Mouse (Mus musculus) mesoderm, embryonic 11.5 days (tissue): ENCODE results near the gene Tnfaip6.
"Not testable (repeated sequence)": the region's sequence is repeated elsewhere in the genome, so short reads cannot be mapped to it uniquely, and the experiment has no call there.

Source experiments
- DNase-seq: peaks from one replicate; pipeline ENCODE4 v3.0.0-alpha.2; 2012; ENCODE audit warnings: low read depth, low spot score

Tnfaip6 gene

GRCm38 (mm10) chr2:52037882-52038281 lies at the start of gene Tnfaip6:
Gene Tnfaip6, plus strand, starts transcription at chr2:52038009.
- peak; percentile 86 for DNase-seq

- DNase-seq: no peak
These were observed 48.2 kb upstream of the Tnfaip6 start for GRCm38 (mm10) chr2:51989559-51989958.

- no peak for DNase-seq
These were observed 46.4 kb upstream of the Tnfaip6 start for GRCm38 (mm10) chr2:51991447-51991846.

- DNase-seq: no peak
These were observed 37.8 kb upstream of the Tnfaip6 start for GRCm38 (mm10) chr2:51999996-52000395.

GRCm38 (mm10) chr2:52001521-52001920 lies 36.3 kb upstream of the Tnfaip6 start:
- no peak for DNase-seq

GRCm38 (mm10) chr2:52002299-52002698 lies 35.5 kb upstream of the Tnfaip6 start:
- not testable (repeated sequence) for DNase-seq

- DNase-seq: no peak
These were observed 31.4 kb upstream of the Tnfaip6 start for GRCm38 (mm10) chr2:52006380-52006779.

- not testable (repeated sequence) for DNase-seq
These were observed 26.0 kb upstream of the Tnfaip6 start for GRCm38 (mm10) chr2:52011820-52012219.

GRCm38 (mm10) chr2:52013306-52013820 lies 24.4 kb upstream of the Tnfaip6 start:
- no peak for DNase-seq

- no peak for DNase-seq
These were observed 21.4 kb upstream of the Tnfaip6 start for GRCm38 (mm10) chr2:52016361-52016760.

- DNase-seq: no peak
These were observed 10.7 kb upstream of the Tnfaip6 start for GRCm38 (mm10) chr2:52027061-52027460.

- DNase-seq: no peak
These were observed 8.4 kb upstream of the Tnfaip6 start for GRCm38 (mm10) chr2:52029426-52029825.

GRCm38 (mm10) chr2:52031491-52031890 lies 6.3 kb upstream of the Tnfaip6 start:
- DNase-seq: no peak

GRCm38 (mm10) chr2:52034601-52035000 lies 3.2 kb upstream of the Tnfaip6 start:
- no peak for DNase-seq

- no peak for DNase-seq
These were observed 2.7 kb upstream of the Tnfaip6 start for GRCm38 (mm10) chr2:52035144-52035543.

- DNase-seq: peak; percentile 17
These were observed 747 bp upstream of the Tnfaip6 start for GRCm38 (mm10) chr2:52036929-52037595.

- peak; percentile 9 for DNase-seq
These were observed 749 bp downstream of the Tnfaip6 start for GRCm38 (mm10) chr2:52038558-52038957.

GRCm38 (mm10) chr2:52039083-52039801 lies 1.4 kb downstream of the Tnfaip6 start:
- peak; percentile 52 for DNase-seq

GRCm38 (mm10) chr2:52042132-52042531 lies 4.3 kb downstream of the Tnfaip6 start:
- DNase-seq: no peak

- no peak for DNase-seq
These were observed 4.9 kb downstream of the Tnfaip6 start for GRCm38 (mm10) chr2:52042714-52043113.

- no peak for DNase-seq
These were observed 5.7 kb downstream of the Tnfaip6 start for GRCm38 (mm10) chr2:52043485-52043884.

GRCm38 (mm10) chr2:52046032-52046431 lies 8.2 kb downstream of the Tnfaip6 start:
- DNase-seq: no peak

- DNase-seq: no peak
These were observed 13.0 kb downstream of the Tnfaip6 start for GRCm38 (mm10) chr2:52050823-52051222.
